Mouse (Mus musculus): Measurements from ENCODE around the gene Col23a1.

GRCm38 (mm10) chr11:51543487-51544050 is 253.8 kb downstream of the Col23a1 start:
- TF ChIP-seq POLR2A (IDR thresholded peaks at IDR 0.05; ENCODE audit: low read depth, low read length) = no peak
- TF ChIP-seq CTCF (IDR thresholded peaks at IDR 0.05; ENCODE audit: extremely low read depth, insufficient read depth, insufficient read length, insufficient replicate concordance) = no peak
